Comparison of ENCODE assay signal across 31 mouse cellular contexts in genomic region chr5:75579244-75579643, GRCm38 (mm10). TPM values are rescaled to one million over a fixed set of nuclear protein-coding genes. Genes with fewer than 3 reads are reported as not detected.
DNase-seq lines count a peak whose midpoint lies in the region; ATAC-seq and TF ChIP-seq lines count a peak whose summit lies in the region.
"Had no signal": no experiment of that assay in that cellular context is flagged by ENCODE, and none has a peak within 500 bp of the region (broad histone marks: within the 10 kb centered on the region; RNA-seq: fewer than 3 reads in every experiment).

No protein-coding gene starts in this region.

- no peaks in the 10 kb centered on the region for H3K27me3 ChIP-seq in liver, embryonic 11.5 days (replicated peaks; ENCODE audit: control insufficient read depth, insufficient read depth, low read length)
- H3K27me3 ChIP-seq in liver, embryonic 16.5 days (ENCODE audit: control insufficient read depth, insufficient read depth, low read depth, low read length), result peaks cover 5% of the 10 kb centered on the region; the same call in 1 of the 2 replicates
- H3K27me3 ChIP-seq in stomach, postnatal 0 days (ENCODE audit: control insufficient read depth, insufficient read depth, low read length), result peaks cover 2% of the 10 kb centered on the region; the same call in 1 of the 2 replicates
- H3K27me3 ChIP-seq: neural tube, embryonic 12.5 days had no signal

- peak overlapping the region; percentile 84; the same call in 1 of the 2 replicates for H3K4me3 ChIP-seq in liver, embryonic 11.5 days (ENCODE audit: low read depth, low read length)
- H3K4me3 ChIP-seq in liver, embryonic 16.5 days (ENCODE audit: low read depth, low read length), result no peak overlapping the region; the same call in 1 of the 2 replicates
- no peak overlapping the region for H3K4me3 ChIP-seq in stomach, postnatal 0 days (ENCODE audit: low read depth, low read length)
- H3K4me3 ChIP-seq: embryonic facial prominence, embryonic 10.5 days; embryonic facial prominence, embryonic 15.5 days; forebrain, embryonic 12.5 days; hindbrain, embryonic 10.5 days; limb, embryonic 10.5 days; limb, embryonic 15.5 days; neural tube, embryonic 12.5 days had no signal

- no peak for TF ChIP-seq EP300 in stomach, postnatal 0 days (optimal IDR thresholded peaks at IDR 0.05)

- H3K36me3 ChIP-seq in liver, embryonic 11.5 days (ENCODE audit: control insufficient read depth, insufficient read depth, low read length), result no peaks in the 10 kb centered on the region
- no peaks in the 10 kb centered on the region for H3K36me3 ChIP-seq in liver, embryonic 16.5 days (ENCODE audit: control insufficient read depth, insufficient read depth)
- H3K36me3 ChIP-seq in stomach, postnatal 0 days (ENCODE audit: control insufficient read depth, insufficient read depth, low read length), result no peaks in the 10 kb centered on the region
- H3K36me3 ChIP-seq: embryonic facial prominence, embryonic 10.5 days; embryonic facial prominence, embryonic 15.5 days; forebrain, embryonic 12.5 days; hindbrain, embryonic 10.5 days; limb, embryonic 10.5 days; limb, embryonic 15.5 days; neural tube, embryonic 12.5 days had no signal

- ATAC-seq in liver, embryonic 11.5 days (replicated peaks; ENCODE audit: low FRiP score), result no peak
- ATAC-seq in liver, embryonic 16.5 days (ENCODE audit: low read depth), result no peak
- no peak for ATAC-seq in stomach, postnatal 0 days (ENCODE audit: low FRiP score, low TSS enrichment)
- ATAC-seq: activated CD4-positive, CD25-positive, alpha-beta regulatory T cell, adult 4 months; forebrain, postnatal 0 days; intestine, postnatal 0 days; lung, postnatal 0 days; midbrain, embryonic 16.5 days had no signal

- H3K9ac ChIP-seq in liver, embryonic 11.5 days (ENCODE audit: low read depth, low read length), result no peak overlapping the region
- no peak overlapping the region for H3K9ac ChIP-seq in liver, embryonic 16.5 days (ENCODE audit: low read depth, low read length)
- H3K9ac ChIP-seq in stomach, postnatal 0 days (ENCODE audit: low read length), result no peak overlapping the region
- H3K9ac ChIP-seq: embryonic facial prominence, embryonic 15.5 days; forebrain, embryonic 12.5 days; forebrain, postnatal 0 days; limb, embryonic 15.5 days; neural tube, embryonic 12.5 days had no signal

- WGBS in liver, embryonic 11.5 days, result 35% methylated on average over 5 of the region's 5 CpGs
- WGBS in liver, embryonic 16.5 days (ENCODE audit: insufficient replicate concordance), result 19% methylated on average over 5 of the region's 5 CpGs
- 80% methylated on average over 5 of the region's 5 CpGs for WGBS in stomach, postnatal 0 days

- peaks cover 57% of the 10 kb centered on the region for H3K4me1 ChIP-seq in liver, embryonic 11.5 days (replicated peaks; ENCODE audit: control insufficient read depth, insufficient read depth, low read length)
- peaks cover 43% of the 10 kb centered on the region for H3K4me1 ChIP-seq in liver, embryonic 16.5 days (ENCODE audit: control insufficient read depth, low read depth, low read length)
- H3K4me1 ChIP-seq in stomach, postnatal 0 days (replicated peaks; ENCODE audit: control insufficient read depth, insufficient read depth), result no peaks in the 10 kb centered on the region

- H3K27ac ChIP-seq in liver, embryonic 11.5 days (ENCODE audit: low read depth, low read length), result peak overlapping the region; percentile 45; the same call in 1 of the 2 replicates
- H3K27ac ChIP-seq in liver, embryonic 16.5 days (ENCODE audit: low read length), result no peak overlapping the region
- no peak overlapping the region for H3K27ac ChIP-seq in stomach, postnatal 0 days (replicated peaks)
- H3K27ac ChIP-seq: embryonic facial prominence, embryonic 10.5 days; embryonic facial prominence, embryonic 15.5 days; forebrain, embryonic 12.5 days; hindbrain, embryonic 10.5 days; limb, embryonic 10.5 days; limb, embryonic 15.5 days; neural tube, embryonic 12.5 days had no signal

- no peak for TF ChIP-seq CTCF in stomach, postnatal 0 days (IDR thresholded peaks at IDR 0.05; ENCODE audit: low read depth)

- no peak for DNase-seq in liver, embryonic 11.5 days (ENCODE audit: low spot score)
- no peak for DNase-seq in liver
- DNase-seq in thymus, postnatal 0 days (ENCODE audit: low spot score), result peak; percentile 22
- DNase-seq in thymus, postnatal 4 days, result no peak
- no peak for DNase-seq in stomach, postnatal 0 days (ENCODE audit: low spot score)
- no peak for DNase-seq in spleen, postnatal 4 days (ENCODE audit: low spot score in 2 of 2)
- DNase-seq in retina, embryonic 14.5 days (ENCODE audit: low spot score), result no peak
- DNase-seq: adrenal gland, adult 2 months; adrenal gland, postnatal 36 days; cerebellum, postnatal 14 days; forebrain, postnatal 0 days; gastrocnemius, postnatal 14 days; heart, postnatal 14 days; kidney, adult 9 months; kidney, postnatal 10 days; retina, postnatal 1 day; right cerebral cortex, postnatal 25 days; thymus, adult 18-20 months; thymus, postnatal 36 days had no signal

- H3K4me2 ChIP-seq in liver, embryonic 11.5 days, result peak overlapping the region; percentile 98
- peak overlapping the region; percentile 94 for H3K4me2 ChIP-seq in liver, embryonic 16.5 days (ENCODE audit: low read depth, low read length)
- H3K4me2 ChIP-seq in stomach, postnatal 0 days (replicated peaks; ENCODE audit: low read depth), result peak overlapping the region; percentile 14; the same call in 1 of the 2 replicates
- H3K4me2 ChIP-seq: embryonic facial prominence, embryonic 15.5 days; forebrain, embryonic 12.5 days; limb, embryonic 15.5 days; neural tube, embryonic 12.5 days had no signal

- no peaks in the 10 kb centered on the region for H3K9me3 ChIP-seq in liver, embryonic 11.5 days (ENCODE audit: control insufficient read depth, low read length)
- H3K9me3 ChIP-seq in liver, embryonic 16.5 days (replicated peaks; ENCODE audit: control insufficient read depth, low read length), result no peaks in the 10 kb centered on the region
- H3K9me3 ChIP-seq in stomach, postnatal 0 days (ENCODE audit: control insufficient read depth, low read length), result no peaks in the 10 kb centered on the region
- H3K9me3 ChIP-seq: embryonic facial prominence, embryonic 10.5 days; embryonic facial prominence, embryonic 15.5 days; forebrain, embryonic 12.5 days; hindbrain, embryonic 10.5 days; limb, embryonic 10.5 days; limb, embryonic 15.5 days; neural tube, embryonic 12.5 days had no signal

RNA-seq across cellular contexts. Expression of gene Kit, which starts 4.5 kb away (rescaled TPM):
- polyA plus RNA-seq in liver, embryonic 11.5 days (2014; fragmentation: Nextera tagmentation; extraction: Ambion mirVana), result 54.8 and 65.0 TPM in 2 replicates
- polyA plus RNA-seq in thymus, postnatal 0 days (2015; fragmentation: Nextera tagmentation; extraction: Ambion mirVana), result 8.4 and 9.6 TPM in 2 replicates
- 16.7 TPM in 2 replicates for polyA plus RNA-seq in liver, embryonic 16.5 days (2015; fragmentation: Nextera tagmentation; extraction: Ambion mirVana)
- polyA plus RNA-seq in stomach, postnatal 0 days (2015; fragmentation: Nextera tagmentation; extraction: Ambion mirVana), result 15.9 and 18.5 TPM in 2 replicates

Comparison
In these comparisons a context has a peak if more than half of its experiments do, and no peak if none do; other contexts are left out.
1. H3K4me2 ChIP-seq: peak in every context shown above with its lines; median percentile 98 in liver, embryonic 11.5 days; 94 in liver, embryonic 16.5 days; 14 in stomach, postnatal 0 days.